Mouse (Mus musculus): ENCODE data around the gene Primpol.

DNA sequence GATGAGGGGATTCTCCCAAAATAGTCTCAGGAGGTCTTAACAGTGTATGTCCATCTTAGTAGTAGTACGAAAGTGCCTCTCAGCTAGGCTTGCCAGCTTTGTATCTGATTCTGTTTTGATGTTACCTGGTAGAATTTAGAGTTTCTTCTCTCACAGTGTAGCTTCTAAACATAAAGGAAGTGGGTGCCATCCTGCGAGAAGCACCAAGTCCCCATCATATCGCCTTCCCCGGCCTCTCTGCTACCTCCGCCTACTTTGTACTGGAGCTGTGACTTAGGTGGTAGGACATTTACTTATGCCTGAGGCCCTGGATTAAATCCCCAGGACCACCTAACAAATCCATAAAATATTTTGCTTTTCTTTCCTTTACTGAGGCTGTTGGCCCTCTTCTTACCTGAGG, 9.6 kb upstream of the Primpol start:
- no peak for TF ChIP-seq EP300 (IDR thresholded peaks at IDR 0.05; ENCODE audit: low read depth)
- no peak for TF ChIP-seq CTCF (IDR thresholded peaks at IDR 0.05; ENCODE audit: low read depth)
